Mouse (Mus musculus): Measurements from ENCODE around the gene Dusp1.

- TF ChIP-seq POLR2A (IDR thresholded peaks at IDR 0.05; ENCODE audit: insufficient read depth, low read depth, low read length), result no peak
- no peak for TF ChIP-seq CTCF (IDR thresholded peaks at IDR 0.05)
These were observed 16.2 kb upstream of the Dusp1 start for GRCm38 (mm10) chr17:26578162-26578561.

Measured in heart, adult 2 months (tissue).